Mouse (Mus musculus) NIH3T3 (cell line): ENCODE results near the gene Ccr2.
"Not testable (repeated sequence)": the region's sequence is repeated elsewhere in the genome, so short reads cannot be mapped to it uniquely, and the experiment has no call there.

Source experiments
- DNase-seq: peaks from one replicate; pipeline ENCODE4 v3.0.0-alpha.2; 2012; ENCODE audit warnings: low read depth

Gene Ccr2

DNA sequence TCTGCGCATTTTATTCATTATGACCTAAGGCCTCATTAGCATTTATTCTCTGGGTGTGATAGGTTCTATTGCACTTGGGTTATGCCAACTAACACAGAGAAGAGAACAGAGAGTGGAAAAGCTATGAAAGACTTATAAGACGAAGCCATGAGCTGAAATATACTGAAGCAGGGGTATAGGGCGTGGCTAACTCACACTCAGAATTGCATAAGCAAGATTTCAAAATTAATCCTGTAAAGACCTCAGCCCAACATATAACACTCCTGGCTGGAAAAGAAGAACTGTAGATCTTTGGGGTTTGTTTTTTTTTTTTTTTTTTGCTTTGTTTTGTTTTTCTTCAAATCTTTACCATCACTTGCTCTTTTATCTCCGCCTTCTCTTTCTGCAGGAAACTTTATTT, at the start of gene Ccr2:
TSS of gene Ccr2 (plus strand) at position 228 of the 400 bp plus-strand sequence.
- no peak for DNase-seq

DNA sequence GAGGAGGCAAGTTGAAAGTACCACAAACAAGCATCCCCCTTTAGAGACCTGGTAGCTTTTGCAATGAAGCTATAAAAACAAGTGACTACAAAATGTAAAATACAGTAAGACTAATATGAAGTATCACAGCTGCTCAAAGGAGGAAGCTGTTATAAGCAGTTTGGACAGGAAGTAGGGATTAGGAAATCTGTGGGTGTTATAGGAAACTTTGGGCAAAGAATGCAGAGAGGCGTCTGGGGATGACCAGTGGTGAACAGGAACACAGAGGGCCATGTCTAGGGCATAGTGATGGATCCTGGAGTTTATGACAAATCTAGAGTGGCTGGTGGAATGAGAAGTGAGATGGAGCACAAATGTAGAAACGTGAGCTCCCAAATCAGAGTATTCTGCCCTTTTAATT, 48.2 kb upstream of the Ccr2 start:
- DNase-seq = no peak

DNA sequence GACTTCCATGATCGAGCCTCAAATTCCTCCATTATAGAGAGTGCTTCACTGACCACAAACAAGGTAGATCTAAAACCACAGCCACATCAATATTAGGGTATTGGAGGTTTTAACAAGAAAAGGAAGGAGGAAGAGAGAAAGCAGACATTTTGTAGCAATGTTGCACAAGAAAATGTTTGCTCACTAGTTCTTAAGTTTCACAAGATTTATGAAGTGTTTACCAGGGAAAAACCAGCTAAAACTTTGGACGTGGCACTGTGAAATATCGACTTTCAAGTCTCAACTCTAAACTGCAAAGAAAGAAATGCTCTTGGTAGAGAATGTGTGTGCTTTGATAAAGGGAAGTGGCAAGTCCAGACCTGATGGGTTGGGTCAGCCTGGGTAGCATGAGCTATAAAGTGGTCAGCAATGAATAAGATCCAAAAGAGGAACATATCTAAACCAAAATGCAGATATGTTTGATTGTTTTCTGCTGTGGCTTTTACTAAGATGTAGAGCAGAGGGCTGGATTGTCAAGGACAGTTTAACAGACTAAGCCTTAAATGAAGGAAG, 45.5 kb upstream of the Ccr2 start:
- DNase-seq = no peak

GRCm38 (mm10) chr9:124059660-124060352, 41.9 kb upstream of the Ccr2 start:
- no peak for DNase-seq

- not testable (repeated sequence) for DNase-seq
These were observed 40.0 kb upstream of the Ccr2 start for GRCm38 (mm10) chr9:124061474-124062432.

DNA sequence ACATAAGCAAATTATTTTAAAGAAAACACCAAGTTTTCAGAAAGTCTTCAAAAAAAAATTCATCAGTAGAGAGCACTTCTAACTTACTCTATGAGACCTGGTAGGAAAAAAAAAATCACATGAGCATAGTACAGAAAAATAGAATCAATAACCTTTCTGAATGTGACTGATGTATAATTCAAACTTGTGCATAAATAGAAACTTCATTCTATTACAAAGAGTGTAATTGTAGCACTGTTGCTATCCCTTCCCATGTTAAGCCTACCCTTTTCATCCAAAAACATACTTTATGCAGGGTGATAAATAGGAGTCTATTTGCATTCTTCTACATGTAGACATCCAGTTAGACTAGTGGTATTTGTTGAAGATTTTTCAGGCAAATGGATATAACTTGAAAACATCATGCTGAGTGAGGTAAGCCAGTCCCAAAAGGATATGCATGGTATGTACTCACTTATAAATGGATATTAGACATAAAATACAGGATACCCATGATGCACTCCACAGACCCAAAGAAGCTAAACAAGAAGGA, 35.1 kb upstream of the Ccr2 start:
- no peak for DNase-seq

GRCm38 (mm10) chr9:124068098-124069058, 33.4 kb upstream of the Ccr2 start:
- DNase-seq = no peak

- no peak for DNase-seq
These were observed 30.2 kb upstream of the Ccr2 start for GRCm38 (mm10) chr9:124071506-124071905.

DNA sequence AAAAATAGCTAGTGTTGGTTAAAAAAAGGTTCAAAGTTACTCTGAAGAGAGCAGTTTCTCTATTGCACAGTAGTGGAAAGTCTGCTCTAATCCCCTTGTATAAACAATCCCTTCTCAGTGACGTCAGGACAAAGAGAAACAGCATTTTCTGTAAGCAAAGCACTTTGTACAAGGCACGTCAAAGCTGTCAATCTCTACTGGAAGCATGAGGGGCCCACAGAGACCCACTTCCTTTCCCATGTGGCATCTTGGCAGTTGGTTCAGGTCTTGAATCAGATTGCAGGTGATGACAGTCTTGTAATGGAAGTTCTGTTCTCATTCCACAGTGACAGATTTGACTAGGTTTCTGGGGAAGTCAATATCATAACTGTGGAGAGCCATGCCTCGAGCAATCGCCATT, 21.9 kb upstream of the Ccr2 start:
- DNase-seq = no peak

DNA sequence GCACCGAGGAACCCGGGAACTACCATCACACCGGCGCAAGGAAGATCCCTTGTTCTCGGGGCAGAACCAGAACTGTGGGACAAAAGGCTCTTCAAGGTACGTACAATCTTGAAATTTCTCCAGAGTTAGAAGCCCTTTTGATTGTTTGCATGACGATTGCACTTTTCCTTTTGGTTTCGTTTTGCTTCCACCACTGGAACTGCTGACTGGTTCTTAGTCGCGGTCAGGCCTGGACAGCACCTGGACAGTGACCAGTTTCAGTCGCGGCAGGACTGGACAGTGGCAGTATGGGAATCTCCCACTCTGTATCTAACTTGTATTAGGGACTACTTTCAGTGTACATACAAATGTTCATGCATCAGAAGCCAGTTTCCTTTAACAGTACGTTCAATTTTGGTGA, 21.3 kb upstream of the Ccr2 start:
- not testable (repeated sequence) for DNase-seq

DNA sequence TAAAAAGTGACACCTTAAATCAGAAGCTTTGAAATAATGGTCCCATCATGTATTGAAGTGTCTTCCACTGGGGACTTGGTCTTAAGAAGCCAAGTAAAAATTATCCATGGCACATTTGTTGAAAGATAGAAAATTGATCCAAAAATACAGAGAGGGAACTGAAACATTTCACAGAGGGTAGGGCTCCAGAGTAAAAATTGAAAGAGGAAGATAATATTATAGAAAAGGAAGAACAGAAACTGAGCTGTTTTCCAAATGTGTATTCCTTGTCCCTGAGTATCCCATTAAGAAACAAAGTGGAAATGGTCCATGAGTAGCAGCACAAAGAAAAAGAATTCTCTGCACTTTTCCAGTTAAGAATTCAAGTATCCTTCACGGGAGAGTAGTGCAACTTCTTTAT, 11.3 kb upstream of the Ccr2 start:
- no peak for DNase-seq

DNA sequence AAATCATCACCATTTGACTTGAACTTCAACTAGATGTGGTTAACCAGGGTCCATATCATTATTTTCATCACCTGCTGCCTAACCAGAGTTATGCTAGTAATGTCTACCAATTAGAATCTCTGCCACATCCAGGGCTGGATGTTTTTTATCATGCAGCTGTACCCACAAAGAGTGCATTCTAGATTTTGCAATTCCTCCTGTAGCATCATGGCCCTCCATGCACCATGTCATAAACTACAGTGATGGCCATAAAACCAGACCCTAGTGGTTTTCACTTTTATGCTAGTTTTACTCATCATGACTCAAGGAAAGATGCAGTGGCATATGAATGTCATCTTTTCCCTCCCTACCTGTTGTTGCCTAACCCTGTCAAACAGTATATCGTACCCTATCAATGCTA, 2.6 kb upstream of the Ccr2 start:
- DNase-seq = no peak

DNA sequence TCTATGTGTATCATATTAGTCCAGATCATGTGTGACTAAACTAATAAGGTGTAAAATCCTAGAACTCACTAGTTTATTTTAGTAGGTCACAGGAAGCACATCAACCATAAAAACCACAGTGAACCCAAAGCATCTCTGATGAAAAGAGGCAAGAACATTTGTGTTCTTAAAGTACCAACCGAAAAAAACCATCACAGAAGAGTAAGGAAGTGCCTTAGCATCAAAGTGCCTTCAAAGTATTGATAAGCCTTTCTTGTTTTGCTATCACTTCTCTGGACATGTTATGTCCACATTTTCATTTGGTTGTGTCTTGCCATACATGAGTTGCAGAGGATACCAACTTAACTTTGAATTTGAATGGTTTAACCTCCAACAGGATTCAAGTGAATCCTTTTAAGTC, 1.4 kb upstream of the Ccr2 start:
- no peak for DNase-seq

DNA sequence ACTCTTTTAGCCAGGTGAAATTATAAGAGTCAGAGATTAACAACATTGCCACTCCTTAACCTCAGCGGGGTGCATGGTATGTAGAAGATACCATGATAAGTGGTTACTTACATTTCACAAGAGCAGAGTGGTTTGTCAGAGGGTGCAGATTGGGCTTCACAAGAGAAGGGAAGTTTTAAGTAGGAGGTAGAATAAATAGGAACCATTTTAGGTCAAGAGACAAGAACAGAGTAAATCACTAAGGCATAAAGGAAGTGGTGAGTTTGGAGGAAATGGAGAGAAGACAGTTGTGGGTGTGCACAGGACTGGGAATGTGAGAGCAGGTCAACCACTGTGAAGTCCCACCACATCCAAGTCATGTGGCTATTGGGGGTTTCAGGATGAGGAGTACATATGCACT, 1.4 kb downstream of the Ccr2 start:
- no peak for DNase-seq

DNA sequence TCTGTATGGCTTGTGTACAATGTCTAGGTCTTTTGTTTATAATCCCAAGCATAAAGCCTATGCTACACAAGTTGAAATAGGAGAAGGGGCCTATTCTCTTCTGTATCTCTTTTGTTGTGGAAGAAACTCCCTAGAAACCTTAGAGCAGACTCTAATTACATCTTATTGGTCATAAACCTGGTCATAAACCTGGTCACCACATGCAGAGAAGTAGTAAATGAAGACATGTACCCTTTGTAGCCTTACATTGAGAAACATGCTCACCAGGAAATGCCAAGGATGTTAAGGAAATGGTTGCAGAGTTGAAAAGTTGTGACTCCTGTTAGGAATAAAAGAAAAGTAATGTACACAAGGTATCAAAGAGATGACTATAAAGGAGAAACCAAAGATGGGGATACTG, 3.4 kb downstream of the Ccr2 start:
- no peak for DNase-seq

GRCm38 (mm10) chr9:124107232-124107631, 5.5 kb downstream of the Ccr2 start:
- no peak for DNase-seq

DNA sequence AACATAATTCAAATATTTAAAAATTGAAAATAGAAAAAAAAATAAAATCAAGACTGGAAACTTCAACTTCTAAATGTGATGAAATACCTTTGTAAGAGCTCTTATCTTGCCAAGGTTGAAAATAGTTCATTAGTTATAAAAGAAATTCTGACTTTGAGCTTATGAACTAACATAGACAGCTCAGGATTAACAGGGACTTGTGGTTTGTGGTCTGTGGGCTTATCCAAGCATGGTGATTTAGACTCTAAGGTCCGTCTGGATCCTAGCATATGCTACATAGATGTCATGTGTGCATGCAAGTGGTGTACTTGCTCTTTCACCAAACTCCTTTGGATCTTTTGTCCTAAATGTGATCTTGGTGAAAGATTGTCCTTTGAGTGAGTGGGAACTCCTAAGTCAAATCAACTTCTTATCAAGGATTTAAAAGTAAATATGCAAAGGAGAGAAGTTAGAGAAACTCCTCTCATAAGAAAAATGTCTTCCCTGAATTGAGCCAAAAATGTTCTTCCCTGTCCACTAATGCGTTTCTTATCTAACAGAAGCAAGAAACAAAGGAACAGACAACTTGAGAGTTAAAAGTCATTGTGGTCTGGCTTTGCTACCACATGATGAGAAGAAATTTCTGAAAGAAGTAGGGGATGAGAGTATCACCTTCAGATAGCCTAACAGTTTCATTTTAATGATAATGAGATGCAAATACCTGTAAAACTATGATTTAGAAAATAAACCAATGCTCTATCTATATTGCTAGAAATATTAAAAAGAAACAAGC, 6.8 kb downstream of the Ccr2 start:
- DNase-seq = no peak

DNA sequence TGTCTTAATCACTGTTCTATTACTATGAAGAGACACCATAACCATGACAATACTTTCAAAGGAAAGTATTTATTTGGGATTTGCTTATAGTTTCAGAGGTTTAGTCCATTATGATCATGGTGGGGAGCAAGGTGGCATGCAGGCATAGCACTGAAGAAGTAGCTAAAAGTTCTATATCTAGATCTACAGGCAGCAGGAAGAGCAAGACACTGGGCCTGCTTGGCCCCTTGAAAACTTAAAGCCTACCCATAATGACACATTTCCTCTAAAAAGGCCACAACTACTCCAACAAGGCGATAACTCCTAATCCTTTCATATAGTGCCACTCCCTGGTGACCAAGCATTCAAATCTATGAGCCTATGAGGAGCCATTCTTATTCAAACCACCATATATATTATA, 10.2 kb downstream of the Ccr2 start:
- DNase-seq = no peak

GRCm38 (mm10) chr9:124112591-124113239, 11.0 kb downstream of the Ccr2 start:
- DNase-seq = no peak

- DNase-seq = no peak
These were observed 12.0 kb downstream of the Ccr2 start for GRCm38 (mm10) chr9:124113777-124114176.
